Mouse (Mus musculus) liver, embryonic 16.5 days (tissue): ENCODE results near the gene Ddo. TPM values are rescaled to one million over a fixed set of nuclear protein-coding genes. Genes with fewer than 3 reads are reported as not detected.

Source experiments
- ATAC-seq: fragments of 200-750 bp; cut with Nextera tagmentation; 2 replicates; pipeline ENCODE4 v1.8.0; 2017; ENCODE audit warnings: low read depth, mild to moderate bottlenecking, moderate number of reproducible peaks, moderate library complexity
- H3K27ac ChIP-seq: fragments of 300-500 bp; sonication (generic); 2 replicates; pipeline ENCODE4 v1.5.1; 2014; ENCODE audit warnings: mild to moderate bottlenecking, low read length
- H3K27me3 ChIP-seq: fragments of 300-500 bp; sonication (generic); 2 replicates; pipeline ENCODE4 v1.6.1; 2014; ENCODE audit warnings: low read depth, low read length, mixed read lengths; ENCODE audit not compliant: control insufficient read depth, insufficient read depth
- H3K36me3 ChIP-seq: fragments of 300-500 bp; sonication (generic); 2 replicates; pipeline ENCODE4 v1.6.1; 2014; ENCODE audit warnings: mild to moderate bottlenecking; ENCODE audit not compliant: control insufficient read depth, insufficient read depth
- H3K4me1 ChIP-seq: fragments of 300-500 bp; sonication (generic); 2 replicates; pipeline ENCODE4 v1.6.1; 2014; ENCODE audit warnings: low read depth, low read length, mixed read lengths; ENCODE audit not compliant: control insufficient read depth
- H3K4me2 ChIP-seq: fragments of 300-500 bp; sonication (generic); 2 replicates; pipeline ENCODE4 v1.6.1; 2014; ENCODE audit warnings: low read depth, low read length, mixed read lengths
- H3K4me3 ChIP-seq: fragments of 300-500 bp; sonication (generic); 2 replicates; pipeline ENCODE4 v1.5.1; 2014; ENCODE audit warnings: low read depth, mild to moderate bottlenecking, low read length
- H3K9ac ChIP-seq: fragments of 300-500 bp; sonication (generic); 2 replicates; pipeline ENCODE4 v1.6.1; 2014; ENCODE audit warnings: low read depth, low read length
- H3K9me3 ChIP-seq: fragments of 300-500 bp; sonication (generic); replicated peaks from 2 replicates; pipeline ENCODE4 v1.6.1; 2016; ENCODE audit warnings: low read length; ENCODE audit not compliant: control insufficient read depth
- WGBS: fragments of 180-500 bp; shearing (Covaris S2); extraction: QIAGEN DNeasy Blood & Tissue Kit; methylation state at CpG from one replicate; pipeline ENCODE4 v1.1.7; 2014; ENCODE audit not compliant: insufficient replicate concordance; 5-methylcytosine and 5-hydroxymethylcytosine counted together
- polyA plus RNA-seq: library from polyadenylated mRNA; unstranded; fragments of >200 nt; fragmentation: Nextera tagmentation; extraction: Ambion mirVana; gene quantifications from 2 replicates; pipeline ENCODE4 v1.2.1, GENCODE M21; 2015

The Ddo gene
- polyA plus RNA-seq, 1 experiment from 2014 or later, result 0.13 TPM

DNA sequence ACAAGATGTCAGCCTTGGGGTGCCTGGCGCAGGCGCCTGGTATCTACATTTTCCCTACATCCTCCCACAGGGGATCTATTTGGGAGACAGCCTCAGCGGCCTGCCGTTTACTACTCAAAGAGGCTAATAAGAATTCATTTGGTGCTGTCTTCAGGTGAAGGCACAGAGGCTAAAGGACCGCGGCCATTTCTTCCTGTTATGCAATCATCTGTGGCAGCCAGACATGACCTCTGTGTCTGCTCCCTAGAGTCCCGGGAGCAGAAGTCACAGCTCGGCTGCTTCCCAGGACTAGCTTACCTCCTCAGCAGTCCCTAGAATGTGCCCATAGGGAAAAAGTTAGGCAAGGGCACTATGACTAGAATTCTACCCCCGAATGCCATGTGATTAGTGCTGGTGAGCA, 1.1 kb downstream of the Ddo start:
- Histone ChIP-seq H3K27me3 (no peaks in the 10 kb centered on the region), H3K9ac (no peak overlapping the region), H3K4me3 (no peak overlapping the region), H3K27ac (no peak overlapping the region), H3K4me1 (no peaks in the 10 kb centered on the region), H3K9me3 (no peaks in the 10 kb centered on the region), H3K36me3 (no peaks in the 10 kb centered on the region), H3K4me2 (no peak overlapping the region)
- 51% methylated on average over 9 of the region's 9 CpGs for WGBS
- no peak for ATAC-seq

DNA sequence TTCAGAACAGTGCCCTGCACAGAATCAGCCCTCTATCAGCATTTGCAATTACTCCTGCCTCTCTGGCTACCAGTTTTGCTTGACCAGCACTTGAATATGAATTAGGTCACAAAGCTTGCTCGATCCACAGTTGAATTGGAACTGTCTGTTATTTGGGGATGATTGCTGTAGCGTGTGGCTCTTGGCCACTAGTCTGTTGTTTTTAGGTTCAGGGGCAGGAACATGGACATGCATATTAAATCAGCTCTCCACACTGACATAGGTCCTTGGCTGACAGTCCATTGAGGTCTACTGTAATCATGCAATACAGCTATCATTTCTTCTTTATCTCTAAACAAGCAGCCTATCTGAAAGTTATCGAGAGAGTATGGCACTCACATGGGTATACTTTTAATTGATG, 2.3 kb downstream of the Ddo start:
- no peaks in the 10 kb centered on the region for H3K4me1 ChIP-seq
- no peaks in the 10 kb centered on the region for H3K9me3 ChIP-seq
- no peak for ATAC-seq
- no peaks in the 10 kb centered on the region for H3K27me3 ChIP-seq
- WGBS, result 70% methylated on average over 3 of the region's 3 CpGs
- no peak overlapping the region for H3K4me3 ChIP-seq
- H3K9ac ChIP-seq, result no peak overlapping the region
- no peak overlapping the region for H3K27ac ChIP-seq
- no peak overlapping the region for H3K4me2 ChIP-seq
- no peaks in the 10 kb centered on the region for H3K36me3 ChIP-seq

DNA sequence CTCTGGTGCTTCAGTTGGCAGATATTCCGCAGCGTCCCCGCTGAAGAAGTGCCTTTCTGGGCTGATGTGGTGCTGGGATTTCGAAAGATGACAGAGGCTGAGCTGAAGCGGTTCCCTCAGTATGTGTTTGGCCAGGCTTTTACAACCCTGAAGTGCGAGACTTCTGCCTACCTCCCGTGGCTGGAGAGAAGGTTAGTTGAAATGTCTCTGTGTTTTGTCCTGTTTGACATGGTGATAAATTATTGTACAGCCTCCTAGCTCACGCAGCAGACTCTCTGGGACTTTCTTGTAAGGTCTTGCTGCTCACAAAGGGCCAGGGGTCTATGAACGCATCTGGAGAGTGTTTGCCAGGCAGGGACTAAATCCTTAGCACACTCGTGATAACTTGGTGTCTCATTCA, 7.5 kb downstream of the Ddo start:
- no peak for ATAC-seq
- Histone ChIP-seq H3K9me3 (no peaks in the 10 kb centered on the region), H3K4me1 (no peaks in the 10 kb centered on the region), H3K4me2 (no peak overlapping the region), H3K4me3 (no peak overlapping the region), H3K27ac (no peak overlapping the region), H3K36me3 (no peaks in the 10 kb centered on the region), H3K9ac (no peak overlapping the region), H3K27me3 (no peaks in the 10 kb centered on the region)
- 43% methylated on average over 10 of the region's 10 CpGs for WGBS

DNA sequence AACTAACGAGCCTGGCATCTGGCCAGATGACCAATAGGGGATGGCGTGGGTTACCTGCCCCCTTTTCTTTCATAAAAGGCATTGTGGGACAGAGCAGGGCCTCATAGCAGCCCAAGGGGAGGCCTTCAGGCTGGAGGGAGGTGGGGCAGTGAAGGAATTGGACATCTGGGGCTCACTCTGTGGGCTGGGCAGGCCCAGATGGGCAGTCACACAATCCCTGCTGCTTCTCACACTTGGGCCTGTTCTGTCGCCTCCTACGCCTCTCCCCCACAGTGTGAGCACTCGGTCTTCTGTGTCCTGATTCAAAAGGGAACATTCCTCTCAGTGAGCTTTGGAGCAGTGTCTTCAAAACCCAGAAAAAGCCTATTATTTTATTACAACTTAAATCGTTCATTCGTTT, 8.5 kb downstream of the Ddo start:
- H3K9ac ChIP-seq, result no peak overlapping the region
- 62% methylated on average over 7 of the region's 7 CpGs for whole genome bisulfite sequencing
- no peak overlapping the region for H3K27ac ChIP-seq
- no peaks in the 10 kb centered on the region for H3K36me3 ChIP-seq
- no peak overlapping the region for H3K4me3 ChIP-seq
- no peak overlapping the region for H3K4me2 ChIP-seq
- H3K9me3 ChIP-seq, result no peaks in the 10 kb centered on the region
- H3K27me3 ChIP-seq, result no peaks in the 10 kb centered on the region
- ATAC-seq, result no peak
- no peaks in the 10 kb centered on the region for H3K4me1 ChIP-seq

DNA sequence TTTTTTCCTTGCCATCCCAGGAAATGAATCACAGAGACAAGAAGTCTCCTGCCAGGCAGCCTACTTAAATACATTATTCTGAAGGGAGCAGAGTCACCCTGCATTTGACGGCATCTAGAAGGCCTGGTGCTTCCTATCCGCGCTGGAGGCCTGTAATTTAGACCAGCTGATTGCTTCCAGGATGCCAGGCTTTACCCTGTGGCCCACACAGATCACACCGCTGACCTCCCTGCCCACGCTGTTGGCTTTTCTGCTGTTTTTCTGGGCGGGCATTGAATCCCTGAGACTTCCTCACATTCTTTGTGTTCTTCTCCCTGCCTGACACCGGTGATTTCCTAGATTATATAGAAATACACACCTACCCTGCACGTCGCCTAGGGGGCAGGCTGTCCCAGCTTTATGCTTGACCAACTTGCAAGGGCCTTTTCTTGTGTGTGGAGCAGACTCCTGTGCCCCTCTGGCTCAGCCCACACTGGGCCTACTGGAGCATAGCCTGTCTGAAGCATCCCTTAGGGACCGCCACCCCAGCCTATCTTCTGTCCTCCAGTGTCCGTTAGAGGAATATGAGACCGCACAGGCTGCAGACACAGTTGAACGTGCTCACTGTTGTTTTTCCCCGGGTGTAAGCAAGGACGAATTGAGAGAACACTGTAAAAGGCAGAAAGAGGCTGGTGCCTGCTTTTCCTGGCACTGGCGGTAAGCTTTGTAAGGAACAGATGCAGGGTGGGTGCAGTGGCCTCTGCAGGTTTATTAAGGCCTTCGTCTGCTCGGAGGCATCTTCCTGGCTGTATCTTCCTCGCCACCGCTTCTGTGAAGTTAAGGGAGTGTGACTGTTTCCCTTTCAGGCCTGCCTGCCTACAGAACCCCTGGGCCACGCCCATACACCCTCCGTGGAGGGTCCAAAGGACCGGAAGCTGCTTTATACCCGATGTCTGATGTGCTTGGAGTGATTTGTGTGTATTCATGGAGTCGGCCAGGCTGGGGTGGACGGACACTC, 9.3 kb downstream of the Ddo start:
- no peak overlapping the region for H3K4me2 ChIP-seq
- 64% methylated on average over 26 of the region's 26 CpGs for WGBS
- H3K4me1 ChIP-seq, result no peaks in the 10 kb centered on the region
- ATAC-seq, result no peak
- no peak overlapping the region for H3K4me3 ChIP-seq
- no peaks in the 10 kb centered on the region for H3K36me3 ChIP-seq
- no peak overlapping the region for H3K27ac ChIP-seq
- no peak overlapping the region for H3K9ac ChIP-seq
- H3K27me3 ChIP-seq, result no peaks in the 10 kb centered on the region
- H3K9me3 ChIP-seq, result no peaks in the 10 kb centered on the region

DNA sequence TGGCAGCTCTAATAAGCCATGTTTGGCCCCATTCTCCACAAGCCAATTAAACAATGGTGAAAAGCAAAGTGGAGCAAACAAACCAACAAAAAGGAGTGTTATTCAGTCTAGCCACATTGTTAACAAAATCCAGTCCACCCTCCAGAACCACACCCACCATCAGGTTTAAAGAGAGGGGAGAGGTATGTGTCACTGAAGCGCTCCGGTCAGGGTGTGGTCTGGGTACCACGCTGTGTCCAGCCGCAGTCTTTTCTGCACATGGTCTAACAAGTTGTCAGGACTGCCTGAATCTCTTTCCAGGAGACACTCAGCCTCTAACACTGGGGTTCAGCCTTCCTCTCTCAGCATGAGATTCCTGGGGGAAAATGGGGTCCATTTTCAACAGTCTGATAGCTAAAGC, 10.6 kb downstream of the Ddo start:
- no peak for ATAC-seq
- H3K4me2 ChIP-seq, result no peak overlapping the region
- no peaks in the 10 kb centered on the region for H3K9me3 ChIP-seq
- no peak overlapping the region for H3K27ac ChIP-seq
- H3K4me1 ChIP-seq, result no peaks in the 10 kb centered on the region
- no peak overlapping the region for H3K9ac ChIP-seq
- 71% methylated on average over 4 of the region's 4 CpGs for WGBS
- no peak overlapping the region for H3K4me3 ChIP-seq
- H3K36me3 ChIP-seq, result no peaks in the 10 kb centered on the region
- no peaks in the 10 kb centered on the region for H3K27me3 ChIP-seq

DNA sequence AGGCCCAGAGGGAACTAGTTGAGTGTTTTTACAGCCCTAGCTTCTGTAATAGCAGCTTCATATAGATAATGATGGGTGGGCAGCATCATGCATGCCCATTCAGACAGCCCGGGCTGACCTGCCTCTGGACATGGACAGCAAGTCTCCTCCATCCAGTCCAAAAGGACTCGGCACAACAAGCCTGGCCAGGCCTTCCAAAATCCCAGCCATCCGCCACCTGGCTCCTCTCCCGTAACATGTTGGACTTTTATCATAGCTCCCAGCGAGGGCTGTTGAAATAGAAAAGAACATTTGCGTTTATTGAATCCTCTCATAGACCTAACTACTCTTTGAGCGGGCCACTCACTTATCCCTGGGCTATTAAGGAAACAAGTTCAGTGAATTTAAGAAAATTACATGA, 12.1 kb downstream of the Ddo start:
- no peak overlapping the region for H3K9ac ChIP-seq
- 70% methylated on average over 7 of the region's 7 CpGs for WGBS
- H3K9me3 ChIP-seq, result no peaks in the 10 kb centered on the region
- no peaks in the 10 kb centered on the region for H3K36me3 ChIP-seq
- H3K4me2 ChIP-seq, result no peak overlapping the region
- H3K4me1 ChIP-seq, result no peaks in the 10 kb centered on the region
- no peak overlapping the region for H3K27ac ChIP-seq
- no peak for ATAC-seq
- no peak overlapping the region for H3K4me3 ChIP-seq
- H3K27me3 ChIP-seq, result no peaks in the 10 kb centered on the region

DNA sequence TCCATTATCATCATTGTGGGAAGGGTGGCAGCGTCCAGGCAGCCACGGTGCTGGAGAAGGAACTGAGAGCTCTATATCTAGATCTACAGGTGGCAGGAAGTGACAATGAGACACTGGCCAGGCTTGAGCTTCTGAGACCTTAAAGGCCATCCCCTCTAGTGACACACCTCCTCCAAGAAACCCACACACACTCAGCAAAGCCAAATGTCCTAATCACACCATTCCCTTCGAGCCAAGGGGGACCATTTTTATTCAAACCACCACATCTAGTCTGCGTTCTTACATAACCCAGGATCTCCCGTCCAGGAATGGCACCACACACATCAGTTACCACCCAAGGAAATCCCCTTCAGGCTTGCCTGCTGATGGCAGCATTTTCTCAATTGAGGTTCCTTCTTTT, 13.3 kb downstream of the Ddo start:
- H3K27me3 ChIP-seq, result no peaks in the 10 kb centered on the region
- no peak overlapping the region for H3K4me3 ChIP-seq
- H3K27ac ChIP-seq, result no peak overlapping the region
- H3K4me1 ChIP-seq, result no peaks in the 10 kb centered on the region
- no peak for ATAC-seq
- no peak overlapping the region for H3K9ac ChIP-seq
- no peaks in the 10 kb centered on the region for H3K9me3 ChIP-seq
- H3K4me2 ChIP-seq, result no peak overlapping the region
- H3K36me3 ChIP-seq, result no peaks in the 10 kb centered on the region
- WGBS, result 45% methylated on average over 5 of the region's 5 CpGs

DNA sequence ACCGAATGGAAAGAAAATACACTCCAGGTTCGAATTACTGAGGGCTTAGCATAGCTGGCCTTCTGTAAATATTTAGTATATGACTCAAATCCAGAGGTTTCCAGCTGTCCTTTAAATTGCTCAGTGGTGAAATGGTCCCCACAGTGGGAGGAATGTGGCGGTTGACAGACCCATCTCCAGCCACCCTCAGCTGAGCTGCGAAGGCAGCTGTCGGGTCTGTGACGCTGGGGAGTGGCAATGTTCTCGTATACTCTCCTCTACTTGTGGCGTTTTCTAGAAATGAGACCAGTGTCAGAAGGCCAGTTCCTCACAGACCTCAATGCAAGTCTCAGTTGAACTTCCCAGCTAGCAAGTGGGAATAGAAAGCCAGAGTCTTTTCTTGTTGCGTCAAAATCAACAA, 14.6 kb downstream of the Ddo start:
- no peaks in the 10 kb centered on the region for H3K36me3 ChIP-seq
- 58% methylated on average over 9 of the region's 9 CpGs for WGBS
- no peak overlapping the region for H3K4me2 ChIP-seq
- no peaks in the 10 kb centered on the region for H3K4me1 ChIP-seq
- H3K27ac ChIP-seq, result no peak overlapping the region
- H3K27me3 ChIP-seq, result no peaks in the 10 kb centered on the region
- no peaks in the 10 kb centered on the region for H3K9me3 ChIP-seq
- H3K4me3 ChIP-seq, result no peak overlapping the region
- ATAC-seq, result no peak
- H3K9ac ChIP-seq, result no peak overlapping the region
